Mouse (Mus musculus) hindbrain, embryonic 11.5 days (tissue): ENCODE measurements at regions not wholly inside any gene's neighbourhood (a gene's known extent, or its start where the extent isn't known, plus 50 kb on each side); places are given as distances from the start of the nearest gene placed in this dataset.

Source experiments
- ATAC-seq: fragments of 200-750 bp; cut with Nextera tagmentation; 2 replicates; pipeline ENCODE4 v1.8.0; 2017; ENCODE audit warnings: mild to moderate bottlenecking, moderate TSS enrichment, moderate library complexity; ENCODE audit not compliant: low FRiP score
- DNase-seq: peaks from one replicate; pipeline ENCODE4 v3.0.0-alpha.2; 2015; ENCODE audit warnings: low spot score
- H3K27ac ChIP-seq: fragments of 300-500 bp; sonication (generic); 2 replicates; pipeline ENCODE4 v1.5.1; 2014; ENCODE audit warnings: mild to moderate bottlenecking, low read depth, low read length
- H3K27me3 ChIP-seq: fragments of 300-500 bp; sonication (generic); 2 replicates; pipeline ENCODE4 v1.6.1; 2014; ENCODE audit warnings: mild to moderate bottlenecking, low read length, moderate library complexity, mixed read lengths; ENCODE audit not compliant: control insufficient read depth, insufficient read depth
- H3K36me3 ChIP-seq: fragments of 300-500 bp; sonication (generic); 2 replicates; pipeline ENCODE4 v1.6.1; 2014; ENCODE audit warnings: mild to moderate bottlenecking, low read length, moderate library complexity, mixed read lengths; ENCODE audit not compliant: control insufficient read depth, insufficient read depth
- H3K4me1 ChIP-seq: fragments of 300-500 bp; sonication (generic); replicated peaks from 2 replicates; pipeline ENCODE4 v1.6.1; 2014; ENCODE audit warnings: low read length, mixed read lengths; ENCODE audit not compliant: control insufficient read depth, insufficient read depth
- H3K4me2 ChIP-seq: fragments of 300-500 bp; sonication (generic); replicated peaks from 2 replicates; pipeline ENCODE4 v1.6.1; 2014; ENCODE audit warnings: mild to moderate bottlenecking, low read depth, low read length
- H3K4me3 ChIP-seq: fragments of 300-500 bp; sonication (generic); 2 replicates; pipeline ENCODE4 v1.5.1; 2014; ENCODE audit warnings: low read depth, low read length
- H3K9ac ChIP-seq: fragments of 300-500 bp; sonication (generic); 2 replicates; pipeline ENCODE4 v1.6.1; 2014; ENCODE audit warnings: low read depth, low read length
- H3K9me3 ChIP-seq: fragments of 300-500 bp; sonication (generic); 2 replicates; pipeline ENCODE4 v1.6.1; 2016; ENCODE audit warnings: low read length; ENCODE audit not compliant: control insufficient read depth
- WGBS: fragments of 180-500 bp; shearing (Covaris S2); extraction: QIAGEN DNeasy Blood & Tissue Kit; methylation state at CpG from one replicate; pipeline ENCODE4 v1.1.7; 2014; 5-methylcytosine and 5-hydroxymethylcytosine counted together

DNA sequence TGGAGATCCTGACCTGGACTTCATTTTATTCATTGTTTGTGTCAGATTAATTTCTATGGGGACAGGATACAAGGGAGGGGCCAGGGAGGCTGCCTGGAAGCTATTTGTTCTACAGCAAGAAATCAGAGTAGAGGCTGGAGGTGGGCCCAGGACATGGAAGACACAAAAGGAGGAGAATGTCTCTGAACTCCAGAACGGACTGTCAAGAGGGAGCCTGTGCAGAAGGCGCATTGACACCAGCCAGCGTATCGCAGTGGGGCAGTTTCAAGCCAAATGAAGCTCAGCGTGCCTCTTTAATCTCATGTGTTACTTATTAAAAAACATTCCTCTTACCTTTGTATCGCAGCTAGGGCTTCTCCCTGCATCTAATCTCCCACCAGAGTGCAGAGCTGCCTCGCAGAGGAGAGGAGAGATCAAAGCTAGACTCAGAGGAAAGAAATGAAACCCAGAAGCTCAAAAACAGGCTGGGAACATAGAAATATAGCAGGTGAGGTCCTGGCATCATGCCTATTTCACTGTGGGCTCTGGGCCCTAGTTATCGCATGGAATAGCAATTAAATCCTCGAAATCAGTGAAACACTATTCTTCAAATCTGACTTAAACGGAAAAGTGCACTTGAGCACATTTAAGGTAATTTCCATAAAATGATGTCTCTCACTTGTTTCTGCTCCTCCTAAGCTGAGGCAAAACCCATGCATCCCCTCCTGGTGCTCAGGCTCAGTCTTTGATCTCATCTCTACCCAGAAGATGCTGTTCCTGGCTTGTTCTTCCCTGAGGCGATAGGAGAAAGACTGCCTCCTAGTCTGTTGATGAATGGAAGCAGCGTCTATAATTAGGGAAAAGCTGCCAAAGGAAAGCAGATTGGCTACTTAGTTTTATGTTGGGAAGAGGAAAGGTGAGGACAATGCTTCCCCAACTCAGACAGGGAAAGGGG lies 491.4 kb downstream of the Poteg start:
- no peaks in the 10 kb centered on the region for H3K27me3 ChIP-seq
- H3K4me3 ChIP-seq: no peak overlapping the region
- DNase-seq (no peak), ATAC-seq (no peak)
- no peaks in the 10 kb centered on the region for H3K4me1 ChIP-seq
- H3K4me2 ChIP-seq: no peak overlapping the region
- no peaks in the 10 kb centered on the region for H3K36me3 ChIP-seq
- H3K27ac ChIP-seq: no peak overlapping the region
- no peaks in the 10 kb centered on the region for H3K9me3 ChIP-seq
- no peak overlapping the region for H3K9ac ChIP-seq
- WGBS: 61% methylated on average over 12 of the region's 12 CpGs

GRCm38 (mm10) chr8:27955000-27955399 lies 507.5 kb downstream of the Poteg start:
- H3K9me3 ChIP-seq: no peaks in the 10 kb centered on the region
- no peaks in the 10 kb centered on the region for H3K4me1 ChIP-seq
- no peaks in the 10 kb centered on the region for H3K36me3 ChIP-seq
- DNase-seq (no peak), ATAC-seq (no peak)
- H3K27me3 ChIP-seq: no peaks in the 10 kb centered on the region
- H3K27ac ChIP-seq: no peak overlapping the region
- no peak overlapping the region for H3K4me2 ChIP-seq
- no peak overlapping the region for H3K9ac ChIP-seq
- H3K4me3 ChIP-seq: no peak overlapping the region

DNA sequence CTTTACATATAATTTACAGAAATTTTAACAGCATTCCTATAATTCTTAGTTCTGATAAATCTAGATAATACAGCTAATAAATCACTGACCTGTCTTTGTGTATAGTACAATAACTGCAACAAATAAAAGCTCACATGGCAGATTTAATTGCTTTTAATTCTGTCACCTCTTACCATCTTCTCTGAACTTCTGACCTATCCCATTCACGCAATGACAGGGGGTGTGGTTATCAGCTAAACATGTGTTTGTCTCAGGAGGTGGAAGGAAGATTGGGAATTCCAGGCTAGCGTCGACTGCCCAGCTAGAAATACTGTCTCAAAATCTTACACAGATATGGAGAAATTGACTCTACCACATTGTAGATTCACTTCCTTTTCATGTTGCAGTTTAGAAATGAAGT lies 533.5 kb downstream of the Poteg start:
- no peak overlapping the region for H3K4me3 ChIP-seq
- WGBS: 18% methylated on average over 3 of the region's 3 CpGs
- H3K27ac ChIP-seq: no peak overlapping the region
- H3K36me3 ChIP-seq: no peaks in the 10 kb centered on the region
- no peak overlapping the region for H3K9ac ChIP-seq
- no peak; the same call in 1 of the 2 replicates for ATAC-seq
- no peak overlapping the region for H3K4me2 ChIP-seq
- H3K4me1 ChIP-seq: no peaks in the 10 kb centered on the region
- H3K9me3 ChIP-seq: no peaks in the 10 kb centered on the region
- H3K27me3 ChIP-seq: no peaks in the 10 kb centered on the region
- peak; percentile 11 for DNase-seq

GRCm38 (mm10) chr8:27981769-27982168 lies 534.3 kb downstream of the Poteg start:
- Histone ChIP-seq H3K9ac (no peak overlapping the region), H3K27me3 (no peaks in the 10 kb centered on the region), H3K9me3 (no peaks in the 10 kb centered on the region), H3K4me2 (no peak overlapping the region), H3K4me3 (no peak overlapping the region), H3K4me1 (no peaks in the 10 kb centered on the region), H3K36me3 (no peaks in the 10 kb centered on the region), H3K27ac (no peak overlapping the region)
- ATAC-seq (no peak), DNase-seq (no peak)
- WGBS: 25% methylated on average over 5 of the region's 5 CpGs

DNA sequence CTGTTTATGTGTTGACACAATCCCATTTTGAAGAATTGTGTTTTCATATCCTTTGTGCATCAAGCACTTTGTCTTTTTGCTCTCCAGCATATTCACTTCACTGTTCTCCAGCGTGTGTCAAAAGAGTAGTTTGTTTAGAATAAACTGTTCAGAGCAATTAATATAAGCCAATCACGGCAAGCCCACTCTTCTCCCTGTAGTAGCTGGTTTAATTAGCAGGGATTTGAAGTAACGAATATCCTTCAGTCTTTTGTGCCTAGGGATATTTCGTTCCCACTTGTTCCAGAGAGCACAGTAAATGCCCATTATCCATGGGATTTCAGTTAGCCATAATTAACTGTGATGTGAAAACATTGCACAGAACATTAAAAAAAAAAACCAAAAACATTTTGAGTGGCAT lies 565.4 kb downstream of the Poteg start:
- H3K36me3 ChIP-seq: no peaks in the 10 kb centered on the region
- no peak overlapping the region for H3K9ac ChIP-seq
- H3K4me3 ChIP-seq: no peak overlapping the region
- H3K27me3 ChIP-seq: no peaks in the 10 kb centered on the region
- WGBS: 89% methylated on average over 4 of the region's 4 CpGs
- H3K4me2 ChIP-seq: no peak overlapping the region
- no peak overlapping the region for H3K27ac ChIP-seq
- no peaks in the 10 kb centered on the region for H3K4me1 ChIP-seq
- DNase-seq (no peak), ATAC-seq (no peak)
- no peaks in the 10 kb centered on the region for H3K9me3 ChIP-seq
